Mouse (Mus musculus): Measurements from ENCODE around the gene Xrra1.
"Not testable (repeated sequence)": the region's sequence is repeated elsewhere in the genome, so short reads cannot be mapped to it uniquely, and the experiment has no call there.

The Xrra1 gene

DNA sequence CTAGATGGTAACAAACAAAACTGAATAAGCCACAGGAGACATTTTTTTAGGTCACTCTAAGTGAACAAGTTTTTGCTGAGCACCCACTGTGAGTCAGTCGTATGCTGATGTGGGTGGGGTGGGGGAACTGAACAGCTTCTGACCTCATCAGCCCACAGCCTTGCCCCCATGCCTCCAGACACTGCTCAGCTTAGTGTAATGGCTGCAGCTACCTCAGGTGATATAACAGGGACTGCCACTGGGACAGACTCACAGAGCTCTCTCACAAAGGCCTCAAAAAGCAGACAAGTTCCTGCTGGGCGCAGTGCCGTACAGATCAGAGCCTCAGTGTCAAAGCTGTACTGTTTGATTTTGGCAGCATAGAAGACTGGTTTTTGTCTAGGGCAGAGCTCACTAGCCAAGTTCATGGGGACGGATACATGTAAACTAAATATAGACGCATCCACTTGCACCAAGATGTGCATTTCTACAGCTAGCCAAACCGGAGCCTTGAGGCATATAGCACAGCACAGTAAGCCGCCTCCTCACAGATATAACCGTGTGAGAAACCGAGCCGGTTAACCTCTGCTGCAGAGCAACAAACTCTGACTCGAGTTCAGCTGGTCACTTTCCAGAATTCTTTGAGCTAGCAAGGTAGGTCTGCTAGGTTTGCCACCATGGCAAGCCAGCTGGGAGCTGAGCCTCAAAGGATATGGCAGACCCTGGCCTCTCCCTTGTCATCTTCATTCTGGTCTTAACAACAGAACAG lies 44.2 kb downstream of the Xrra1 start:
- DNase-seq = no peak

DNA sequence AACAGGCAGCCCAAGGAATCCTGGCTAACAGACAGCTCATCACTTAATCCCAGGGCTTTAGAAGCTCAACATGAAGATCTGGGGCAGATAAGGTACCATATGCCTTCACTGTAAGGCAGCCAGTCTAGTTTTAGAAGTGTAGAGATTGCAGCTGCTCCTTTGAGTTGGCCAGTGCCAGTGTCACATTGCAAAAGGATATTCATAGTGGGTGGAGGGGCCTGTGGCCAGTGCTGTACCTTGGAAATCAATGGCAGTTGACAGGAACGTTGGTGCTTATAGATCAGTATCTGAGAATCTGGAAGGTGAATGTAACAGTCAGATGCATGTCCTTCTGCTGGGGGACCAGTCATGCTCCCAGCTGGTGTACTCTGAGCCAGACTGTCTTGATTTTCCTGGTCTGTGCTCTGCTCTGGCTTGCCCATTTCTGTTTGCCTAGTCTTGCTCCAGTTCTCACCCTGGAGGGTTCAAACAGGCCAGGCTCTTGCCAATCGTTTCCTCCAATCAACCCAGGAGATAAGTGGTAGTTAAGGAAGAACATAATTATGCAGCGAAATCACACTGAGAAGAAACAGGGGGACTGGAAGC lies 45.6 kb downstream of the Xrra1 start:
- no peak for DNase-seq

DNA sequence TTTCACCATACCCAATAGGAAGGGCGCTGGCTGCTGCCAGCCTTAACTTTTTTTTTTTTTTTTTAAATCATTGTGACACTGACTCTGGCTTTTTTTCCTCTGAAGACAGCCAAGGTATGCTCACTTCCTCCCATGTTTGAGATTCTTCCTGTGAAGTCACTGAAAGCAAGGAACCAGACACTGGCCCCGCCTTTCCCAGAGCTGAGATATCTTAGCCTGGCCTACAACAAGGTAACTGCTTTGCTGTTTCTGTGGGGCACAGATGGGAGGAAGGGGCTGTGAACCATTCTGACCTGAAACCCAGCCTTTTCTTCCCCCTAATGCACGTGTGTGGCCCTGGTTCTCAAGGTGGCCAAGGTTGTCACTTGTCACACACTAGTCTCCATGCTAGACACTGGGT lies 47.4 kb downstream of the Xrra1 start:
- no peak for DNase-seq

DNA sequence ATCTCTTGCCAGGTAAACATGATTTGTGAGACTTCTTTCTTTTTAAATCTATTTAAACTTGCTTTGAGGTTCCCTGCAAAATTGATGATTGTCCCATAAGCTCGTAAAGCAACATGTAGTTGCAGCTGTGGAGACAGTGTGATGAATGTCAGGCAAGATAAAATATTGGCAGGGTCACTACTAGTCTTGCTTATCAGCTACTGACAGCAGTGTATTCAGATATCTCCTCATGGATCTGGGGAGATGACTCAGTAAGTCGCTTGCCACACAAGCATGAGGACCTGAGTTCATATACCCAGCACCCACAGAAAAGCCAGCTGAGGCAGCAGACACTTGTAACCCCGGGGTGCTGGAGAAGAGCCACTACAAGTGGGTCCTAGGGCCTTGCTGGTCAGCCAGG lies 48.5 kb downstream of the Xrra1 start:
- DNase-seq = no peak

DNA sequence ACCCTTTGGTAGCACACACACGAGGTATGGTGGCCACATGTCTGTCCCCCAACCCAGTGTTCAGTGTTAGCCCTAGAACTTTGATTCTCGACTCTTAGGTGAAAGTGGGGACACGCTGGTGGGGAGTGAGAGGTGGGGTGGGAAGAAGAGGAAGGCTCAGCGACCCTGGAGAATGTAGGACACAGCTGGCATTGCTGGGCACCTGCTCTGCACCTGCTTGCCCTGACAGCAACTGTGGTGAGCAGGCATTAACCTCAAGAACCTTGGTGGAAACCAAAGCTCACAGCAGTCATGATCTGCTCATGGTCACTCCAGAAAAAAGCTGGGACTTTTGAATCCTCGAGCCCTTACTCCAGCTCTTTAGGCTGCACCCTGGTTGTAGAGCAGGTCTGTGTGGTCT lies 52.1 kb downstream of the Xrra1 start:
- peak; percentile 83 for DNase-seq

DNA sequence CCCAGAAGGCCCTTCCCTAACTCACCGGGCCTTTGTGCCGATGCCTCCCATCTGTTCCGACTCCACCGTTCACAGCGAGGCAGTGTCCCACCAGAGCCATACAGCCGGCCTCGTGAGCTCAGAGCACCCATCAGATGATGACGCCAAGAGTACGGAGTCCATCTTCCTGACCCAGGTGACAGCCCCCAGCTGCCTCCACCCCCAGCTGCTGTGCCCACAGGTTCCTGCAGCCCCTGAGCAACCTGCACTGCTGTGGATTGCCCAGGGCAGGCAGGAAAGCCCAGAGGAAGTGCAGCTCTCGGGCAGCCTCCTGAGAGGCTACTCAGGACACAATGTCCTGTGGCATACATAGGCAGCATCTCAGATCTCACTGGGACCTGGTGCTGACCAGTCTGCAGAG lies 55.4 kb downstream of the Xrra1 start:
- DNase-seq = no peak

DNA sequence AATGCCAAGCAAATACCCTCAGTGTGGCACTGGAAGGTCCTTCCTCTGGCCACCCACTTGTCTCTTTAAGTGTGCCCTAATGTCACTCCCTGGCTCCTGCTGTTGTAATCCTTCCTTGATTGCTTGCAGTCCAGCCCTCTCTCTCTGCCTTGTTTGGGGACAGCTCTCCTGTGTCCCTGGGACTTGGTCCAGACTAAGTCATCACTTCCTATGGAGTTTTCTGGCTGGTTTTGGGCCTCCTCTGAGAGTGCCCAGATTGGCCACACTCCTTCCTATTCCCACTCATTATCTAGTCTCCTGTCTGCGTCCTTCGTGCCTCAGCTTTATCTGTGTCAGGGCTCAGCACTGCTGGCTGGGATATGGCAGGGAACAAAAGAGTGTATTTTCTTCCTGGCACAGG lies 56.6 kb downstream of the Xrra1 start:
- DNase-seq = no peak

DNA sequence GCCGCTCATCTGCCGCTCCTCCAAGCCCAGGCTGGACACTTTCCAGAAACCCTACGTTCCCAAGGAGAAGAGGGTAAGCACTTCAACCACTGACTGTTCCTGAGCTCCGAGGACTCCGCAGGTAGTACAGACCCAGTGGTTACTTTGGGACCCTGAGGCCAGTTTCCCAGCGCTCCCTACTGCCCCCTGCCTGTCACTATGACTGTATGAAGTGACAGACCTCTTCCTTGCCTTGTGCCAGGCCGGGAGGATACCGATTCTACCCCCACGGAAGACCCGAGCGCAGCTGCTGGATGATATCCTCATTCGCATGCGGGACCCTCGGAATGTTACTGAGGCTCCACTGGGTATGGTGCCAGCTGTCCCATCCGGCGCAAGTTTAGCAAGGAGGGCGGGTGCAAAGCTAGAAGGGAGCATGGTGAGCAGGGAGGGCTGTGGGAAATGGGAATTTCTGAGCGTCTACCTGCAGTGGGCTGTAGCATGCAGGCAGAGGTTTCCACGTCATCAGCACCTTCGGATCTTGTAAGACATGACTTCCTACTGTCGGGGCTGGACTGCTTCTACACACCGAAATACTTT lies 57.9 kb downstream of the Xrra1 start:
- DNase-seq = peak; percentile 87

DNA sequence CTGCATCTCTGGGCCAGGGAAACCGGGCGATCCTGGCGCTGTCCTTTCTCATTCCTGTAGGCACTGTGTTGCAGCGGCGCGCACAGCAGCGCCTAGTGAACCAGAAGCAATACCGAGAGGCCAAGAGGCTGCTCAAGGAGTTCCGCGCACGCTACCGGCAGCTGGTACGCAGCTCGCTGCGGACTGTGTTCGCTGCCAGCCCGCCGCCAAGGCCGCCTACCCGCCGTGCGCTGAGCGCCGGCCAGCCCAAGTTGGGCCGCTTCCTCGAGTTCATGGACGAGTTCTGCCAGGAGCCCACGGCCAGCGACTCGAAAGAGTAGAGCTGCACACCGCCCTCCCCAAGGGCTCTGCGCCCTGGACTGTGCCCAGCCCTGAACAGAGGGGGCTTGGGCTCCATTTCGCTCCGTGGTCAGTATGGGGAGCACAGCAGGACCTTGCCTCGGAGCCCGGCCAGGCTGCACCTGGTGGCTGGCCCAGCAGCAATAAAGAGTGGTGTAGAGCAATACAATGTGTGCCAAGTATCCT lies 58.5 kb downstream of the Xrra1 start:
- DNase-seq = no peak

DNA sequence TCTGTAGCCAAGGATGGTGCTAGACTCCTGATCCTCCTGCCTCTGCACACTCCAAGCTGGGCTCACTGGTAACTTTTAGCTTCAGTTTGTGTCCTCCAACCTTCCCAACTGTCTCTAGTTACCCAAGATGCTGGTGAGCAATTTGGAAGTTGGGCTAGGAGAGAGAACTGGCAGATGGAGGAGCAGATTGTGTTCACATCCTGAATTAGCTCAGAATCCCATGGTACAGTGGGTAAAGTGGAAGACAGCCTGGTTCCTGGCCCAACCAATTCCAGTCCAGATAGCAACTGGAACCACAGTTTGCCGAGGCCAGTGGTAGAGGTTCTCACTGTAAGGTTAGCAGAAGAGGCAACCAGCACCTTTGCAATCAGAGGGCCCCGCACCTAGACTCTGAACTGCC lies 60.2 kb downstream of the Xrra1 start:
- peak; percentile 13 for DNase-seq

DNA sequence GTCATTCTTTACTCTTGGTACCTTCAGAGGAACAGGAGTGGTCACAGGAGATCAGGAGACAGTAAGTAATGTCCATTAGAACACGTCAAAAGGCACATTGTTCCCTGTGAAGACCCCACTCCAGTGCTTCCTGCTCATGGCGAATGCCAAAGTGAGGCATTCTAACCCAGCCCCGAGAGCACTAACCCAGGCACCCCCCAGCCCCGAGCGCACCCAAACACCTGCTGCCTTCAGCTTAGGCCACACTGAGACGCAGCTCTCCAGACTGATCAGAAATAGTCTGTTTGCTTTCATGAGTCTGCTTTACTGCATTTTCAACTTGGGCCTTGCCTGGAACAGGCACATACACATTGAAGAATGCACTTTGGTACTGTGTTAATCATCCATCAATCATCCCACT lies 61.1 kb downstream of the Xrra1 start:
- peak; percentile 72 for DNase-seq

DNA sequence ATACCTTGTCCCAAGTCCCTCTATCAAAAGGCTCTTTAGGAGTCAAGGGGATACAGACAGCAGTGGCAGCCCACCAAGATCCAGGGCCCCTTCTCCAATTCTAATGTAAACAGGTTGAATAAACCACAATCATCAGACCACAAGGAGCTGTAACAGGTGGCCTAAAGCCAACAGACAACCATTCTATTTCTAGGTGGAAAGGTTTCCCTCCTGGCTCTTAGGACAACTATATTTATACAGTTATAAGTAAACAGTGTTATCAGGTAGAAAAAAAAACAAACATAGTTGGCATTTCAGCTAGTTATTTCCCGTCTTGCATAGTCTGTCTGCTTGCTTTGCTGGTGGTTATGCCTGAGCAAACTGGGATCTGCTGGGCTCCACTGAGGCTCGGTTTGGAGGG lies 61.5 kb downstream of the Xrra1 start:
- DNase-seq = no peak

DNA sequence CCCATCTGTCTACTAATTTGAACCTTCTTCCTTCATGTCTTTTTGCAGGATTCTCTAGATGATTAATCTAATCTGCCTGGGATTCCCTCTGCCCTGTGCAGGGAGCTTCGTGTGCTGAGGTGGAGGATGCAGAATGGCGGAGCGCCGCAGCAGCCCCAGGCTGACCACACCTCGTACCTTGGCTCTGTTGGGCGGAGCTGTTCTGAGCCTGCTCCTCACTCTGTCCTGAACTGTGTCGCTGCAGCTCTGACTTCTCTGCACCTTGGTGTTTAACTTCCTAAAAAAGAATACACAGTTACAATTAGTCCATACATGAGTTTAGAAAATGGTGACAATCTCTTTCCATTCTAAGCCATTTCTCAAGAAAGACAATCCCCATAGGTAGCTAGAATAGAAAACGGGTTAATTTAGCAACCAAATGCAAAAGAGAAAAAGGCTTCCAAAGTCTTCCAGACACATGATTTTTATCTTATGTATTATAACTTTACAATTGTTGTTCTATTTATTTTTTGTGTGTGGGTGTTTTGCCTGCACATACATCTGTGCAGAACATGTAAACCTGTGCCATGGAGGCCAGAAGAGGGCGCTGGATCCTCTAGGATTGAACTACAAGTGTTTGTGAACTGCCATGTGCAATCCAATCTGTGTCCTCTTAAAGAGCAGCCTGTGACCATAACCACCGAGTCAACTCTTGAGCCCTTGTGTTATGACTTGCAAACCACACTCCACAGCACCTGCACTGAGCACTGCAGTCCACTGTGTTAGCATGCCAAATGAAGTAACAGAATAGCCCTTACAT lies 68.2 kb downstream of the Xrra1 start:
- peak; percentile 78 for DNase-seq

DNA sequence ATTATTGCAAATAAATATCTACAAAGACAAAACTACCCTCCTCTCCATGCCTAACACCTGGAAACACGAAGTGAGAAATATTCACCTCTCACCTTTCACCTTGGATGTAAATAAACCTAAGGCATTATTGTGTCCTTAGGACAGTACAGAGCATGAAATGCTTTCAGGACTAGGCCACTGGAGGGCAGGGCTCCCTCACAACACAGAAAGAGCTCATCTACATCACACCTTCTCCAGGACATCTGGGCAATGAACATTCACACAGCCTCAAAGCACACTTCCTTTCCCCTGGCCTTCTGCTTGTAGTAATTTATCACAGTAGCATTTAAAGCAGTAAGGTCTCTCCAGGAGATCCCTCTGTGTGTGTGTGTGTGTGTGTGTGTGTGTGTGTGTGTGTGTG lies 76.8 kb downstream of the Xrra1 start:
- peak; percentile 55 for DNase-seq

DNA sequence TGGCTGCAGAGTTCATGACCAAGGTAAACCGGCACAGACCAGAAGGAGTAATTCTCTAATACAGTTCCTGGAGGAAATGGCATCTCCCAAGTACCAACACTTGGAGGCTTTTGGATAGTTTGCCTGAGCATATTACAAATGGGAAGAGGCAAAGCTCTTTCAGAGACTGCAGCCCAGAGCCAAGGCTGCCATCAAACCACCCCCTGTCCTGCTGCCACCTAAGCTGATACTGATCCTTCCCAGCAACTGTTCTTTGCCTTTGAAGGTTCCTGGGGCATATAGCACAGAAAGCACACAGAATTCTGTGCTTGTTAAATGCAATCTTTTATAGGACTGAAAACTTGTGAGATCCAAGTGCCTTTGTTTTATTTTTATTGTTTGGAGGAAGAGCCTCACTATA lies 81.8 kb downstream of the Xrra1 start:
- DNase-seq = no peak

DNA sequence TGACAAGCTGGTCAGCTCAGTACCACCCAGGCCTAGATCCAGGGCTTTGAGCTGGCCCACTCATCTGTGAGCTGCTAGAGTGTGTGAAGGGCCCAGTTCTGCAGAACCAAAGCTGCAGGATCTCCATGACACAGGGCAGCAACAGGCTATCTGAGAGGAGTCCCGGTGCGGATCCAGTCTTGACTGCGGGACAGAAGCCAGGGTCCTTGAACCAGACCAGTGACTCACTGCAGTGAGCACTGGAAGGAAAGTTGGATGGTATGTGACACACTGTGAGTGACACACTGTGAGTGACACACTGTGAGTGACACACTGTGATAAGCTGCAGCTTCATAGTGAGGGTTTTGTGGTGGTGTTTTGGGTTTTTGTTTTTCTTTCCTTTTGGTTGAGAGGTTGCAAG lies 85.6 kb downstream of the Xrra1 start:
- no peak for DNase-seq

DNA sequence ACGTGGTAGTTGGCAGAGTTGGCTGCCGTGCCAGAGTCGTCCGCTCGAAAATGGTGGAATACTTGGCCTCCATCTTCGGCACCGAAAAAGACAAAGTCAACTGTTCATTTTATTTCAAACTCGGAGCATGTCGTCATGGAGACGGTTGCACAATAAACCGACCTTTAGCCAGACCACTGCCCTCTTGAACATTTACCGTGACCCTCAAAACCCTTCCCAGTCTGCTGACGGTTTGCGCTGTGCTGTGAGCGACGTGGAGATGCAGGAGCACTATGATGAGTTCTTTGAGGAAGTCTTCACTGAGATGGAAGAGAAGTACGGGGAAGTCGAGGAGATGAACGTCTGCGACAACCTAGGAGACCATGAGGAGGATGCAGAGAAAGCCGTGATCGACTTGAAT lies 86.1 kb downstream of the Xrra1 start:
- DNase-seq = not testable (repeated sequence)

DNA sequence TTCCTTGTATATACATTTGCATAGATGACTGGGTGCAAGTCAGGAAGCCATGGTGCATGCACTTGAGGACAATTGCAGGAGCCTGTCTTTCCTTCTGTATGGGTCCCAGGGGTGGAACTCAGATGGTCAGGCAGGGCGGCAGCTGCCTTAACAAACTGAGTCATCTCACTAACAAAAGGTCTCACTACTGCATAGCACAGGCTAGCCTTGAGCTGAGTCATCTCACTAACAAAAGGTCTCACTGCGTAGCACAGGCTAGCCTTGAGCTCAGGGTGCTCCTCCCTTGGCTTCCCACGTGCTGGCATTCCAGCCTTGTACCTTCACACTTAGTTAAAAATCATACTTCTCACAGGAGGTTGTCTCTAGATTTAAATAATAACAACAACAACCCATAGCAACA lies 87.0 kb downstream of the Xrra1 start:
- no peak for DNase-seq

DNA sequence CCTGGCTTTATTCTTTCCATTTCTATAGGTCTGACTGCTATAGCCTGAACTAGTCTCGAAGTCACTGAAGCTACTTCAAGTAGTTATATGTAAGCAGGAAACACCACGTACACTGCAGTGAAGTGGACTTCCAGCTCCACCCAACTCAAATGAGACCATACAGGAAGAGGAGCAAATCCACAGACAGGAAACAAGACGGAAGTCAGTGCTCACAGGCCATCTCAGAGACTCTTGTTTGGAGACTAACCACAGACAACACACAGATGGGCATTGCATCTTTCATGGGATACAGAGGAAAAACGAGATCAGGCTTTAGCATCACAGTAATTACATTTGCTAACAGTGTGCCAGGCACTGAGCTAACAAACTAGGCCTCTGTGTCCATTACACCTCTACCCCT lies 87.4 kb downstream of the Xrra1 start:
- DNase-seq = no peak

DNA sequence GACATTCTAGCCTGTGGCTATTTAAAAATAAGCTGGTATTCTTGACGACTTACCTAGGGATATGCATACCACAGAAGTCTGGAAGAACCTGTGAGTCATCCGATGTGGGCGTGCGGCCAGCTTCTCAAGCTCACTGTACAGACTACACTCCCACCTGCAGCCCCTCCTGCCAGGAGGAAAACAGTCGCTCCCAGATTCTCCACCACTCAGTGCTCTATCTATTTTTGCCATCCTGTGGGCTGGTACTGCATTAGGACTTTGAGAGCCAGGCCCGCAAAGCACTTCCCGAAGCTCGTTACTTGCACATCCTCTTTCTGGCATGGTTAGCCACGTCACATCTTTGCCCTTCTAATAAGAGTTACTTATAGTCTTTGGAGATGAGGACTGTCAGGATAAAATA lies 88.4 kb downstream of the Xrra1 start:
- no peak for DNase-seq

DNA sequence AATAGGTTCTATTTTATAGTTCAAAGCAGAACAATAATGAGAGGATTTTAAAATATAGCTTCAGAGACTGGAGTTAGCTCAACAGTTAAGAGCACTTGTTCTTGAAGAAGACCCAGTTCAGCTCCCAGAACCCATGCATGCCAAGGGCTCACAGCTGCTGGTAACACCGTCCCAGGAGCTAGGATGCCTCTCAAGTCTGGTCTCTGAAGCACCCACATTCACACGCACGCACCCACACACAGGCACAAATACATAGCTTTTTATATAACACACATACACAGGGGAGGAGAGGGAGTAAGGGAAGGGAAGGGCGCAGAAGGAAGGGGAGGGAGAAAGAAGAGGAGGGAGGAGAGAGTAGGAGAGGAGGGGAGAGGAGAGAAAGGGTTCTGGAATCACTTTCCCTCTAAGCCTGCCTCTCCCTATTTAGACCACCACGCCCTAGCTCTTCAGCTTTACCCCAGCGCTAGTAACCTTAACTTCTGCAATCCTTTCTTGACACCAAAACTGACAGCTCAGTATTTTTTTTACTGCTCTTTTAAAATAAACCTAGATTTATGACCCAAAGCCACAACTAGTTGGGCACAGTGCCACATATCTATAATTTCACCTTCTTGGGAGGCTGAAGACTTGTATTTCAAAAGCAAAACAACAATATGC lies 94.7 kb downstream of the Xrra1 start:
- DNase-seq = peak; percentile 27

DNA sequence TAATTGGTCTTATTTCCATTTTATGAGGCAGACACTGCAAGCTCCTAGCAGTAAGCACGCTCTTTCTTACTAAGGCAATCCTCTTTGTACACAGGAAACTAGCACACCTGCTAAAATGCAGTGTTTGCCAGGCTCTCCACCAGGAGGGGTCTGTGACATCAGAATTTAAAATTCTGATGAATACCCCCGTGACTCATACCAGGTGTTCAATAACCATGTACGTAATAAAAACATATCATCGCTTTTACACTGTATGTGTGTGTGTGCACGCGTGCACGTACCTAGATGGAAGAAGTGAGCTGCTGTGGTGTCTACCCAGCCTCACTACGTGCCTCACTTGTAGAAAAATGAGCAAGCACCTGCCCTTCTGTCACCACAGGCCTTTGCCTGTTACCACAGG lies 95.3 kb downstream of the Xrra1 start:
- DNase-seq = peak; percentile 40

DNA sequence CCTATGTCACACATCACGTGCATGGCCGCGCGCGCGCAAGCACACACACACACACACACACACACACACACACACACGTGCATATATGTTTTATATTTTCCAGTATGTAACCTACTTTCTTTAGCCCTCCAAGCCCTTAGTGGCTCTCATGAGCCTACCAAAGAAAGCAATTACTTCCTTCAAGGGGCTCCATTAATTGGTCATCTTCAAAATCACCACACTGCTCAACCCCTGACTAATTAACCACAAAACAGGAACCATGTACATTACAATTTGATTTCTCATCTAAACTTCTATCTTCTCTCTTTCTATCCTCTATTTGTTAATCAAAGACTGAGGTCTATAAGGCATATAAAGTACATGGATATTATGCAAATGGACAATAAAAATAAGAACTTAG lies 97.2 kb downstream of the Xrra1 start:
- no peak for DNase-seq
